Mouse (Mus musculus) layer of hippocampus, adult 8-10 months (tissue): ENCODE results near the gene Olfr575. TPM values are rescaled to one million over a fixed set of nuclear protein-coding genes. Genes with fewer than 3 reads are reported as not detected.

Source experiments
- DNase-seq, 2 experiments: peaks; one replicate each; pipeline ENCODE4 v3.0.0; 2022; ENCODE audit warnings: low spot score in 2 of 2
- total RNA-seq, 4 experiments: library from RNA; stranded (reverse); gene quantifications; 2 replicates each; pipeline ENCODE4 v1.2.4; 2022

Gene Olfr575
- total RNA-seq, result not detected

DNA sequence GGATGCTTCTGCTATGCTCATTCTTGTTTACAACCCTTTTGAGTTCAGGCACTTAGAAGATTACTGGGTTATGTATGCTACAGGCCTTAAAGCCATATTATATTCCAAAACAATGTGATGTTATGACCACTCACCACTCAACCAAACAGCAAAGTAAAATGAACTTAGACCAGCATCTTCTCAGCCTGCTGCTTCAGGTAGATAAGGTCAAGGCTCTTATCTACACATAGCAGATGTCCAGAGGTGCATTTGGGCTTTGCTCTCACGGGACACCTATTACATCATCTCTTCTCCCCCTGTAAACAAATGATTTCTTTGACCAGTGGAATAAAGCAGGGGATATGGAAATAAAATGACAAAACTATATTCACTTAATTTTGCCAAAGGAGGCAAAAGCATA lies at the start of gene Olfr575:
Gene Olfr575, minus strand, starts transcription at position 183 of the 400 bp plus-strand sequence.
- DNase-seq, result no peak

DNA sequence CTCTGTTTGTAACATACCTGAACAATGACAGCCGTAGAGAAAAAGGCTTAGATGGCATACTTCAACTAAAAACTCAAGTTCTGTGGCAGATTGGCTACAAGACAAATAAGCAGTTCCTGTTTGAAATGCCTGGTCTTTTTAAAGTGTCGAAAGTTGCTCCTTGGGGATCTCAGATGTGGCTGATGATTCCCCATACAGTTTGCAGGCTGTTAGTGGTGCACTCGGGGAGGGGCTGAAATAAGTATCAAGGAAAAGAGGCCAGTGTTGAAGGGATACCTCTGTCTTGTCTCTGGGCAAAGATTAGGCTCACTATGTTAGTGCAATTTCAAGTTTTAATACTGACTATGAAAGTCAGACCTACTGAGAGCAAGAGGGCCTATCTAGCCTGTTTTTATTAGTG lies 30.6 kb upstream of the Olfr575 start, which contains the start of gene Olfr578:
Gene Olfr578, minus strand, starts transcription at position 101 of the 400 bp plus-strand sequence.
- no peak for DNase-seq

DNA sequence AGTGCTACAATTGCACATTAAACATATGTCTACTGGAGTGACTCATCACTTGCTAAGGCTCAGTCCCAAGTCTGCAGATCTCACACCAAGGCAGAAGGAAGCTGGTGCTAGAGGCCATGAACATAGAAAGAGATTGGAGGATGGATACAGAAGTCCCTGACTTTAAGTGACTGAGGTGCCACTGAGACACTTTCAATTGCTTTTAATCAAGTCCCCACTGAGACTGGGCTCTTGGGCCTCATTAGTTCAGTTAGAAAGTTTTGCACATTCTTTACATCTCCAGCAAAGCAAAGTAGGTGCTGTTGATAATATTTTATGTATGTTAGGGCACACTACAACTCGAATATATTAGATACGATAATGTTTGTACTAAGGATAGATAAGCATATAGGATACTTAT lies 17.3 kb upstream of the Olfr575 start, which contains the start of gene Olfr577:
Gene Olfr577, minus strand, starts transcription at position 101 of the 400 bp plus-strand sequence.
- no peak for DNase-seq

DNA sequence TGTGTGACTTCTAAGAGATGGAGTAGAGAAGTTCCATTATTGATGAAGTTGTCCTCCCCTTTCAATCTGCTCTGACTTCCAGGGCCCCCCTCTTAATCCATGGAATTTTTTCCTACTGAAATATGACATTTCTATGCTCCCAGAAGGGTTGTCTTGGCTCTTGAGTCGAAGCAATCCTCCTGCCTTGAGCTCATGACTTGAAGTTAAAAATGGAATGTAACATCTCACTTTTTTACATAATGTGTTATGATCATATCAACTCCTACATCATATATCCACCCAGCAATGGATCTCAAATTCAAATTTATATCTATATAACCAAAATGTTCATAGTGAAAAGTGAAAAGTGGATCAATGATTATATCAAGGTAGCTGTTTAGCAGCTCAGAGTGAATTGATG lies 15.8 kb upstream of the Olfr575 start:
- DNase-seq, result no peak

DNA sequence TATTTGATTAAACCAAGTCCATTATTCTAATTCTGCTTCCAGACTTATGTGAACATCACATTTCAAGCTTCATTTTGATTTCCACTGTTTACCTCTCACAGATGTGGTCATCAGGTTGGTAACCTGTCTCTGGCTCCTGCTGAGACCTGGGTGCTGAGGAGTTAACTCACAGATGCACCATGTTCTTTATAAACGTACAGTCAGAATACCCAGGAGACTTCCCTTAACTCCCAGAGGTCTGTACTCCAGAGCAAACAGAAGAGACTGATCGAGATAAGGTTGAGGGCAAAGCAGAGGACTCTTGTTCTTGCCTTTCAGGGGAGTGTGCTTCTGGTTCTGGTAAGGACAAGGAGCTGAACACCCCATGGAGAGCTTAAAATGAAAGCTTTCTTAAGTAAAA lies 3.8 kb upstream of the Olfr575 start, which contains the start of gene Olfr576:
Gene Olfr576, plus strand, starts transcription at position 301 of the 400 bp plus-strand sequence.
- no peak for DNase-seq

DNA sequence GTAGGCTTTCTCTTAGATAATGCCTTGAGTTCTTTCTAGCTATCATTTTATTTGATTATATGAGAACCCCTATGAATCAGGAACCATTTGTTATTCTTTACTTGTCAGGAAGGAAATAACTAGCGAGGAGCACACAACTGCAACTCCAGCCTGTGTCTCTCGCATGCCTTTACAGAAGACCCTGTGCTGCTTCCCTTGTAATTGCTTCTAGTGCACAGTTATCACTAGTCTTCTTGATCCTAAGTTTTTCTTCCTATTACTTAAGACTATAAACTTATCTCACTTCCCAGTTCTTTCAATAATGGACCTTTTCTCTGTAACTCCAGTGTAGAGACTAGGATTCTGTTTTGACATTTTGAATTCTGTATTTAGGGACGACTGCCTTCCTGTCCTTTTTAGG lies 438 bp downstream of the Olfr575 start:
- DNase-seq, result no peak

DNA sequence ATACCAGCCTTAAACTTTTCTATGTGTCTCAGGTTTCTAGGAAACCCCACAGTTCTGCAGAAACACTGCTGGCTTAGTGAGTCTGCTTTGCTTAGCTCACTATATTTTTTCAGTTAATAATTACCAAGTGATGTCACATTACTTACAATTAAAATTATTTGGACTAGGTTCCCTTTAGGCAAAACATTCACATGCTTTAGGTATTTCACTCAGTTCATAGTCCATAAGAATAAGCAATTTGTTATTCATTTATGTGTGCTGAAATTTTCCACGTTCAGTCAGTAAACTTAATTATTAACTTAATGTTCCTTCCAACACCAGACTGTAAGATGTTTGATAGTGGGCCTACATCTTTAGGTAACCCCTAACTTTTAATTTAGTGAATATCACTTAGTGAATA lies 7.8 kb downstream of the Olfr575 start:
- DNase-seq, result no peak

DNA sequence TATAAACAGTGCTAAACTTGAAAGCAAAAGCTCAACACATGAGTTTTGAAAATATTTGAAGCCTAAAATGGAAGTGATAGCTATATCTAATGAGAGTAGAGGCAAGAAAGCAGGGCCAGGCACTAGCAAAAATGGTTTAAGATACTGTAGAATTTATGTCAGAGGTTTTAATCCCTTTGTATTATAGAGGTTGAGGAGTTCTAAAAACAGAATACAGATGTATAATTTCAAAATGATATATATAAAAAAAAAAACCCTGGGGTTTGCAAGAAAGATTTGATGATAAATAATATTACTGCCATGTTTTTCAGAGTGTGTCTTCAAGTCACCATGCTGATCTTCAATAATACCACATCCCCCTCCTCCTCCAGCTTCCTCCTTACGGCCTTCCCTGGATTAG lies 10.4 kb downstream of the Olfr575 start, which contains the start of gene Olfr574:
Gene Olfr574, plus strand, starts transcription at position 301 of the 400 bp plus-strand sequence.
- DNase-seq, result no peak

DNA sequence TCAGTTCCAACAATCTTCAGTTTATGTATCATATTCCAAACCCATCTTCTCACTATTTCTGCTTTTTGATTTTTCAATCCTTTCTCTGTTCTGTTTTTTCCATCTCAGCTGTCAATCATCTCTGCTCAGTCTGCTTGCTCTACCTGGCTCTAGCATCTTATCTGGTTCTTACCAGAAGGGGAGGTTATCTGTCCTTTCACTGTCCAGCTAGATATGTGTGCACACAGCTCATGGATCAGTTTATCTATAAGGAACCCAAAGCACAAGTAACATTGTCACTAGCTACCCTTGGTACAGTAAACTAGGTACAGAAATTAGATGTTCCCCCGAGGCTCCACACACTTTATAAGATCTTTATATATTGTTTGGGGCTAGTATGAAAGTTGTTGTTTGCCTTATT lies 15.2 kb downstream of the Olfr575 start:
- DNase-seq, result no peak

DNA sequence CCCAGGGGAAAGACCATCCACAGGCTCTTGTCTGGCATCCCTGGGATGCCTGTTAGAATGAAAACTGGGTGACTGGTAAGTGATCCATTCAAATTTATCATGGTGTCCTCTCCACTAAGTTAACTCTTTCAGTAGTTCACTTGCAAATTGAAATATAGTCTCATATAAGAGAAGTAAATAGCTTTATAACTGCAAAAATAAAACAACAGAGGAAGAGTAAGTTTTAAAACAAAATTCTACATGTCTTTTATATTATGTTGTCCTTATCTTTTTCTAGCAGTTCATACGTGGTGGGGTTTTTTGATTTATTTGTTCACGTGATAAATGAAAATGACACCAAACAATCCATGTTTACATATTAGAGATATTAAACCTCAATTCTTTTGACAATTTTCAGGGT lies 16.1 kb downstream of the Olfr575 start, which contains the start of gene Olfr573-ps1:
Gene Olfr573-ps1, minus strand, starts transcription at position 101 of the 400 bp plus-strand sequence.
- DNase-seq, result no peak

DNA sequence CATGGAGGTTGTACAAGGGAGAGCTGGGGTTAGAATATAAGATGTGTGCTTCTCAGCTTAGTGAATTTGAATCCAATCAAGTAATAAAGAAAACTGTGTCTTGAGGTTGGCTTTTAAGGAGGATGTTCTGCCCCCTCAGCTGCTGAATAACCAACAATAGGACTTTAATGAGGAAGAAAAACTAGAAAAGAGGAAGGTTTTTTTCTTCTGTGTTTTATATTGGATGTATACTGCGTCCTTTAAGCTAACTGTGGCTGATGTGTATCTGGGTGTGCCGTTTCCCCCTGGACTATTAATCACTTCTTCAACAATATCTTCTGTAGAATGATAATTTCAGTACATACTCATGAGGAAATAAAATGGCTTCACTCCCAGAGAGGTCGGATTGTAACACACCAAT lies 31.5 kb downstream of the Olfr575 start:
- DNase-seq, result no peak

DNA sequence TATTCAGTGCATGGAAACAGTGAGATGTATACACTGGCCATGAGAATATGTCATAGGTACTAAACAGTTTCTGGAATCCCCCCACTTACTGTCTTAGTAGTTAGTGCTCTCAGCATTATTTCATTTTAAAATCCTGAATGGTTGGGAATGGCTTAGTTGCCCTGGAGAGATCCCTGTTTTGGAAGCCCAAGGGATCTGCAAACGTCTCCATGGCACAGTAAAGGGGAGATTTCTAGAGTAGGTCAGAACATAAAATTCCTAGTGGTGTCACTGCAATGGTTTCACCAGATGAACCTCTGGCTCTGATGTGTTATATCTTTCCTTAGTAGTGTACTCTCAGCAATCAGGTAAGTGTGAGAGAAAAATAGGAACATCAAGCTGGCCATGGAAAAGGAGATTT lies 34.5 kb downstream of the Olfr575 start, which contains the start of gene Olfr572:
Gene Olfr572, plus strand, starts transcription at position 301 of the 400 bp plus-strand sequence.
- DNase-seq, result no peak

DNA sequence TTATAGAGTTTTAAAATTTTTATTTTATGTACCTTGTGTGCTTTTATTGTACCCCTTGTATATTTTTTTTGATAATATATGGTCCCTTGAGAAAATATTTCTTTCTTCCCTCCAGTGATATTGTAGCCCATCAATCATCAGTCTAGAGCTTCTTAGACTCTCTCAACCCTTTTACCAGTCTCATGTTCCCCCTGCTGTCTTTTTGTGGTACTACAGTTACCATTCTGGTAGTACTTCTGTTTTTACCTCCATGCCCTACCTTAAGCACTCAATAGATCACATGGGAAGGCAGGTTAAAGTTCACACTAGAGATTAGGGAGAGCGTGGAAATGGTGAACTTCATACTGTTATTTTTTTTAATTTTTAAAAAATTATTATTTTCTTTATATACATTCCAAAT lies 38.9 kb downstream of the Olfr575 start:
- no peak for DNase-seq

DNA sequence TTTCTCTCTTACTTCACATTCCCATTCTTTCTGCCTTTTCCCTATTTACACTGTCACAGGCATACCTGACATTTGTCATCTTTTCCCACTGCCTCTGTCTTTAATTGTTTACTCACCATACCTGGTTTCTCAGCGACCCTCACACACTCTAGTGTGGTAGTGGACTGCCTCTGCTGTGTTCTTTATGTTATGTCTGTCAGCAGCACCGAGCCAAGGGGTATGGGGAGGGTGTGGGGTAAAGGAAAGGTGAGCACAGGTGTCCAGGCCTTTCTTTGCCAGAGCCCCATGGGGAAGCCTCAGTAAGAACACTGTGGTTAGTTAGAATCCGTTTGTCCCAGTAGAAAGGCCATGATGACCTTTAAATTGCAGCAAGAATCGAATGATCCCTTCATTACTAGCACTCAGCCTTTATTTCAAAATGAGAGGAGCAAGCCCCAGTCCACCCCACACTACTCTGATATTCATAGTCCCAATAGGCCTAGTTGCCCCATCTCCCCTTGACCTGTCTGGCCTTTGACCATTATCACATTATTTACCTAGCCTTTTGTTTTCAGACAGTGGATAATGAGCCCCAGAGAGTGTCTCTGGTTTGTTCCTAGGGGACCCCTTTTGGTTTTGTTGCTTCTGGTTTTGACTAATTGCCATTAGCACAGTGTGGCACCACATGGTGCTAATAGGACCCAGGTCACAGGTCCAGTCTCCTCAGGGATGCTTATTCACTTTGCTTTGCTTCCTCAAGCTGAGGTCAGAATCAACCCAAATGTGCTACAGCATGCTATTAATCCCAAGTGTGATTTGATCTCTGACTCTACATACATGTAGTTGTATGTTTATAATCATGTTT lies 41.3 kb downstream of the Olfr575 start, which contains the start of gene Olfr571:
Gene Olfr571, minus strand, starts transcription at position 505 of the 844 bp plus-strand sequence.
- DNase-seq, result no peak

DNA sequence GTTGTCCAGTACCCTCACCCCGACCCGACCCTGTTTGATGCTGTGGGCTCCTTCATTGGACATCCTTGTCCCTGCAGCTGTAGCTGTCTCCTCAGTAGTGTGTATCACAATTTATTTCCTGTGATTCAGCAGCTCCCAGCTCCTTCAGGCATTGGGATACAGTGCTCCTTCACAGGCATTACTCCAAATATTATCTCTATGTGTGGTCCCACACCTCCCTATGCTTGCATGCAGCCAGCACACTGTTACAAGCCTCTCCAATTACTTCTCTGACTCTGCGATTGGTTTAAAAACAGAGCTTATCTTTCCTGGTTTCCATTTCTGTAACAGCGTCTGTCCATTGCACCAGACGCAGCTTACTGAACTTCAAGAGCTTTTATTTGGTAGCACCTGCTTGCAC lies 42.2 kb downstream of the Olfr575 start:
- no peak for DNase-seq

DNA sequence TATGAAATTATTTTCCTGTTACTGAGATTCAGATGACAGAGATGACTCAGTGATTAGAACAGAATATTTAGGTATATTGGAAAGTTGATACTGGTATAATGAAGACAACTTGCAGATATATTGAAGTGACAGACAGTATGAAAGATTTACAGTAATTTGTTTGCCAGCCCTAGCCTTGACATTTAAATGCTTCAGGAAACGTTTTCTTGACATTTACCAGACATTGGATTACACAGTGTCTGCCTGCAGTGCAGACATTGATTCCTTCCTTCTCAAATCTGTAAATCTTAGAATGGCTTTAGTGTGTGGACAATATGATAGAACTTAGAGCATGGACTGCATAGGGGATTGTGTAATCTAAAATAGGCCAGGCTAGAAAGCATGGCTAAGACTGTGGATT lies 43.3 kb downstream of the Olfr575 start:
- DNase-seq, result no peak

Other genes with a start within 250 kb of the Olfr575 start
- gene Olfr33, start 239.7 kb downstream of the Olfr575 start, total RNA-seq, result not detected
- not detected for gene Olfr559, start 231.3 kb downstream of the Olfr575 start, total RNA-seq
- gene Olfr560, start 199.4 kb downstream of the Olfr575 start, total RNA-seq, result not detected
- gene Olfr78, start 199.3 kb downstream of the Olfr575 start, total RNA-seq, result under 1 TPM in 3 of 4 experiments, not detected in 1; 0.13 to 0.37 (median 0.16) TPM
- not detected for gene Olfr561, start 187.6 kb downstream of the Olfr575 start, total RNA-seq
- under 1 TPM in 3 of 4 experiments, not detected in 1; 0.40 to 0.68 (median 0.51) TPM for gene Olfr564, start 155.3 kb downstream of the Olfr575 start, total RNA-seq
- gene Olfr566, start 100.0 kb downstream of the Olfr575 start, total RNA-seq, result not detected
- not detected for gene Olfr568, start 81.7 kb downstream of the Olfr575 start, total RNA-seq
- gene Olfr569, start 67.9 kb downstream of the Olfr575 start, total RNA-seq, result not detected
- gene Olfr570, start 64.2 kb downstream of the Olfr575 start, total RNA-seq, result not detected
- gene Olfr571, start 41.2 kb downstream of the Olfr575 start, total RNA-seq, result not detected
- not detected for gene Olfr572, start 34.4 kb downstream of the Olfr575 start, total RNA-seq
- gene Olfr573-ps1, start 16.2 kb downstream of the Olfr575 start, total RNA-seq, result not detected
- gene Olfr574, start 10.3 kb downstream of the Olfr575 start, total RNA-seq, result not detected
- gene Olfr576, start 3.9 kb upstream of the Olfr575 start, total RNA-seq, result not detected
- gene Olfr577, start 17.2 kb upstream of the Olfr575 start, total RNA-seq, result not detected
- gene Olfr578, start 30.5 kb upstream of the Olfr575 start, total RNA-seq, result not detected
- gene Olfr582, start 79.2 kb upstream of the Olfr575 start, total RNA-seq, result not detected
- gene Olfr583, start 92.5 kb upstream of the Olfr575 start, total RNA-seq, result not detected
- gene Olfr584, start 123.1 kb upstream of the Olfr575 start, total RNA-seq, result not detected
- not detected for gene Olfr585, start 138.9 kb upstream of the Olfr575 start, total RNA-seq
- gene Olfr586, start 166.9 kb upstream of the Olfr575 start, total RNA-seq, result not detected
- gene Olfr588-ps1, start 182.1 kb upstream of the Olfr575 start, total RNA-seq, result not detected
- gene Olfr589, start 197.6 kb upstream of the Olfr575 start, total RNA-seq, result not detected
- not detected for gene Olfr591, start 219.6 kb upstream of the Olfr575 start, total RNA-seq
- gene Olfr592, start 226.0 kb upstream of the Olfr575 start, total RNA-seq, result not detected